Mouse (Mus musculus) limb, embryonic 14.5 days (tissue): ENCODE results near the gene B3gnt3. TPM values are rescaled to one million over a fixed set of nuclear protein-coding genes. Genes with fewer than 3 reads are reported as not detected.

ENCODE experiments used
- ATAC-seq: fragments of 200-750 bp; cut with Nextera tagmentation; 2 replicates; pipeline ENCODE4 v1.8.0; 2017; ENCODE audit warnings: low read depth, moderate number of reproducible peaks, moderate TSS enrichment; ENCODE audit not compliant: low FRiP score
- DNase-seq: peaks from one replicate; pipeline ENCODE4 v3.0.0-alpha.2; 2015; ENCODE audit warnings: low spot score
- H3K27ac ChIP-seq: fragments of 300-500 bp; sonication (generic); replicated peaks from 2 replicates; pipeline ENCODE4 v1.5.1; 2014; ENCODE audit warnings: low read depth, mild to moderate bottlenecking, low read length, moderate library complexity, mixed read lengths
- H3K27me3 ChIP-seq: fragments of 300-500 bp; sonication (generic); 2 replicates; pipeline ENCODE4 v1.6.1; 2014; ENCODE audit warnings: low read length, mixed read lengths; ENCODE audit not compliant: control insufficient read depth, insufficient read depth
- H3K36me3 ChIP-seq: fragments of 300-500 bp; sonication (generic); 2 replicates; pipeline ENCODE4 v1.6.1; 2014; ENCODE audit warnings: mild to moderate bottlenecking, low read length, moderate library complexity, mixed read lengths; ENCODE audit not compliant: control insufficient read depth, insufficient read depth
- H3K4me1 ChIP-seq: fragments of 300-500 bp; sonication (generic); 2 replicates; pipeline ENCODE4 v1.6.1; 2014; ENCODE audit warnings: antibody characterized with exemption, low read length, mixed read lengths; ENCODE audit not compliant: control insufficient read depth, insufficient read depth
- H3K4me2 ChIP-seq: fragments of 300-500 bp; sonication (generic); replicated peaks from 2 replicates; pipeline ENCODE4 v1.6.1; 2014; ENCODE audit warnings: low read depth, mild to moderate bottlenecking, low read length, moderate library complexity; ENCODE audit not compliant: severe bottlenecking
- H3K4me3 ChIP-seq: fragments of 300-500 bp; sonication (generic); replicated peaks from 2 replicates; pipeline ENCODE4 v1.5.1; 2014; ENCODE audit warnings: low read length
- H3K9ac ChIP-seq: fragments of 300-500 bp; sonication (generic); 2 replicates; pipeline ENCODE4 v1.6.1; 2014; ENCODE audit warnings: mild to moderate bottlenecking, low read depth, low read length, moderate library complexity; ENCODE audit not compliant: severe bottlenecking
- H3K9me3 ChIP-seq: fragments of 300-500 bp; sonication (generic); 2 replicates; pipeline ENCODE4 v1.6.1; 2016; ENCODE audit warnings: low read length; ENCODE audit not compliant: control insufficient read depth
- POLR2A ChIP-seq: fragments of 200-500 bp; IDR thresholded peaks from 2 replicates; pipeline ENCODE4 v1.8.0; 2012; ENCODE audit warnings: inconsistent platforms, mild to moderate bottlenecking, moderate library complexity, borderline replicate concordance; ENCODE audit not compliant: insufficient read depth, insufficient read length; ENCODE audit errors: extremely low read depth
- WGBS: fragments of 180-500 bp; shearing (Covaris S2); extraction: QIAGEN DNeasy Blood & Tissue Kit; methylation state at CpG from one replicate; pipeline ENCODE4 v1.1.7; 2014; 5-methylcytosine and 5-hydroxymethylcytosine counted together
- polyA plus RNA-seq, 2 experiments: library from polyadenylated mRNA; depleted of rRNA in 1 of 2; stranded (reverse) in 1 of 2; unstranded in 1 of 2; fragments of >200 nt; fragmentation: Nextera tagmentation in 1 of 2; extraction: Ambion mirVana in 1 of 2; gene quantifications; 2 replicates each; pipeline versions ENCODE4 v1.2.1 to v1.2.3; 2012 to 2014

Gene B3gnt3
- polyA plus RNA-seq, 2 experiments: 0.67 to 1.1 TPM

- Histone ChIP-seq H3K9me3 (no peaks in the 10 kb centered on the region), H3K27ac (no peak overlapping the region), H3K27me3 (no peaks in the 10 kb centered on the region), H3K4me3 (no peak overlapping the region), H3K9ac (no peak overlapping the region), H3K36me3 (no peaks in the 10 kb centered on the region), H3K4me1 (no peaks in the 10 kb centered on the region), H3K4me2 (no peak overlapping the region)
- WGBS: 69% methylated on average over 4 of the region's 4 CpGs
- ATAC-seq: no peak
- no peak for TF ChIP-seq POLR2A
- DNase-seq: no peak
Measured at GRCm38 (mm10) chr8:71719218-71719617, 17.6 kb upstream of the B3gnt3 start.

- no peak overlapping the region for H3K27ac ChIP-seq
- no peak overlapping the region for H3K4me3 ChIP-seq
- no peaks in the 10 kb centered on the region for H3K4me1 ChIP-seq
- DNase-seq (no peak), ATAC-seq (no peak)
- WGBS: 36% methylated on average over 3 of the region's 3 CpGs
- H3K9me3 ChIP-seq: no peaks in the 10 kb centered on the region
- no peak overlapping the region for H3K4me2 ChIP-seq
- no peaks in the 10 kb centered on the region for H3K27me3 ChIP-seq
- H3K36me3 ChIP-seq: no peaks in the 10 kb centered on the region
- H3K9ac ChIP-seq: no peak overlapping the region
- TF ChIP-seq POLR2A: no peak
Measured at GRCm38 (mm10) chr8:71718252-71718651, 16.7 kb upstream of the B3gnt3 start.

DNA sequence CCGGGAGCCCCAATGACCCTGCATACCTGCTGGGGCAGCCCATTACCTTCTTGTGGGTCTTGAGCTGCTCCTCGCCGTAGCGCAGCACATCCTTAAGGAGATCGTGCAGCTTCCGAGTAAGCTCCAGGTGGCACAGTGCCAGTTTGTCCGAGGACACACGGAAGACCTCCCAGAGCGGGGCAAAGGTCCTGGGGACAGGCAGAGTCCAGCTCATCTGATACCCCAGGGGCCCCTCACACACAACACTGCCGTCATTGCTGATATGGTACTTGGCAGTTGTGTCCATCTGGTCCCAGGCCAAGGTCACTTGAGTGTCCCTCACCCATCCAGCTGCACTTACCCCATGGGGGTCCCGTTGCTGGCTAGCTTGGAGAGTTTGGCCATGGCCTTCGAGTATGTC is 15.5 kb upstream of the B3gnt3 start:
- DNase-seq: no peak
- ATAC-seq: no peak
- 89% methylated on average over 12 of the region's 12 CpGs for WGBS
- Histone ChIP-seq H3K9ac (no peak overlapping the region), H3K9me3 (no peaks in the 10 kb centered on the region), H3K27me3 (no peaks in the 10 kb centered on the region), H3K36me3 (no peaks in the 10 kb centered on the region), H3K4me1 (no peaks in the 10 kb centered on the region), H3K27ac (no peak overlapping the region), H3K4me2 (no peak overlapping the region), H3K4me3 (no peak overlapping the region)
- no peak for TF ChIP-seq POLR2A

DNA sequence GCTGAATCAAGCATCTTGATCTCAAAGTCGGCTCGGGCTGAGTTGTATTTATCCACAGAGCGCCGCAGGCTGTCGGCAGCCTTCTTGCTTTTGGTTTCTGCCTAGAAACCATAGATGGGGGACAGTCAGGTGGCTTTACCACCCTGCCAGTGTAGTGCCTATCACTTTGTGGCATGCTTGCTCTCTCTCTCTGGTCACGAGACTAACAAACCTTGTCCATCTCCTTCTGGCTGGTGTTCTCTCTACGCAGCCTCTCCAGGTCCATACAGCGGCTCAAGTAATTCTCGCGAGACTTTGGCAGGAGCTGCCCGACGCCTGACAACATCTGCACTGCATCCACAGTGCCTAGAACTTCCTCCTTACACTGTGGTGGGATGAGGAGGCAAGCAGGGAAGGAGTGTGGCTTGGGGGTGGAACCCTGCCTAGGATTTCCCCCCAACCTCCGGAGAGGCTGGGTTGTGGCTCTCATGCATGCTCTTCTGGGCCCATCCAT is 15.0 kb upstream of the B3gnt3 start:
- no peaks in the 10 kb centered on the region for H3K4me1 ChIP-seq
- no peaks in the 10 kb centered on the region for H3K36me3 ChIP-seq
- no peak for TF ChIP-seq POLR2A
- H3K4me2 ChIP-seq: no peak overlapping the region
- H3K27me3 ChIP-seq: no peaks in the 10 kb centered on the region
- no peaks in the 10 kb centered on the region for H3K9me3 ChIP-seq
- ATAC-seq: no peak
- no peak overlapping the region for H3K9ac ChIP-seq
- H3K27ac ChIP-seq: no peak overlapping the region
- no peak for DNase-seq
- 80% methylated on average over 13 of the region's 13 CpGs for WGBS
- no peak overlapping the region for H3K4me3 ChIP-seq

- no peaks in the 10 kb centered on the region for H3K9me3 ChIP-seq
- H3K4me2 ChIP-seq: 0 out of 2 replicates have a peak overlapping the region, but pooled peaks have one; percentile 13
- H3K27ac ChIP-seq: no peak overlapping the region
- H3K4me3 ChIP-seq: no peak overlapping the region
- no peaks in the 10 kb centered on the region for H3K36me3 ChIP-seq
- no peak overlapping the region for H3K9ac ChIP-seq
- TF ChIP-seq POLR2A: no peak
- H3K4me1 ChIP-seq: no peaks in the 10 kb centered on the region
- H3K27me3 ChIP-seq: no peaks in the 10 kb centered on the region
- 28% methylated on average over 8 of the region's 8 CpGs for WGBS
- ATAC-seq (peak; percentile 58), DNase-seq (no peak)
Measured at GRCm38 (mm10) chr8:71715531-71715930, 13.9 kb upstream of the B3gnt3 start.

GRCm38 (mm10) chr8:71711574-71711973 is 10.0 kb upstream of the B3gnt3 start:
- no peaks in the 10 kb centered on the region for H3K9me3 ChIP-seq
- ATAC-seq (no peak), DNase-seq (no peak)
- H3K36me3 ChIP-seq: no peaks in the 10 kb centered on the region
- H3K27ac ChIP-seq: no peak overlapping the region
- TF ChIP-seq POLR2A: no peak
- no peak overlapping the region for H3K4me2 ChIP-seq
- no peak overlapping the region for H3K4me3 ChIP-seq
- H3K4me1 ChIP-seq: no peaks in the 10 kb centered on the region
- H3K27me3 ChIP-seq: peaks cover 23% of the 10 kb centered on the region
- WGBS: 86% methylated on average over 2 of the region's 2 CpGs
- H3K9ac ChIP-seq: no peak overlapping the region
